Mouse (Mus musculus) heart, adult 2 months (tissue): ENCODE results near the gene Nfia.

Experiments
- CTCF ChIP-seq: fragments of 200-600 bp; IDR thresholded peaks from 2 replicates; pipeline ENCODE4 v1.8.1; 2022; ENCODE audit warnings: antibody characterized with exemption, mild to moderate bottlenecking, moderate library complexity
- EP300 ChIP-seq: fragments of 200-500 bp; IDR thresholded peaks from 2 replicates; pipeline ENCODE4 v1.6.1; 2011; ENCODE audit warnings: low read depth, low read length, control low read depth; ENCODE audit not compliant: insufficient read depth
- POLR2A ChIP-seq: fragments of 200-500 bp; IDR thresholded peaks from 2 replicates; pipeline ENCODE4 v1.6.1; 2011; ENCODE audit warnings: mild to moderate bottlenecking, low read depth, low read length, control low read depth; ENCODE audit not compliant: insufficient read depth

GRCm38 (mm10) chr4:98086976-98087375, 314.4 kb downstream of the Nfia start:
- TF ChIP-seq CTCF (peak; percentile 9; the same call in 1 of the 2 replicates), POLR2A (no peak), EP300 (0 out of 2 replicates have a peak, but pooled peaks have one; percentile 40)
